Mouse (Mus musculus) MEL (cell line): ENCODE data around the gene Kcnrg. TPM values are rescaled to one million over a fixed set of nuclear protein-coding genes. Genes with fewer than 3 reads are reported as not detected.

Experiments used
- DNase-seq: peaks from one replicate; pipeline ENCODE4 v3.0.0; 2011; ENCODE audit warnings: low read depth, low spot score
- H3K27ac ChIP-seq: 2 replicates; pipeline ENCODE4 v1.5.1; 2012; ENCODE audit warnings: low read depth, mild to moderate bottlenecking, control low read depth, low read length, moderate library complexity; ENCODE audit not compliant: control insufficient read depth
- H3K27me3 ChIP-seq, 2 experiments: fragments of 150-350 bp in 1 of 2; sonication (generic) in 1 of 2; 2 replicates each; pipeline ENCODE4 v1.6.1; 2012; ENCODE audit warnings: low read length in 2 of 2, mild to moderate bottlenecking in 2 of 2, improper control_type of control experiment in 1 of 2, moderate library complexity in 1 of 2; ENCODE audit not compliant: insufficient read depth in 2 of 2, control insufficient read depth in 1 of 2
- H3K36me3 ChIP-seq, 2 experiments: 2 replicates each; pipeline ENCODE4 v1.6.1; 2012 to 2014; ENCODE audit warnings: low read length in 2 of 2, improper control_type of control experiment in 1 of 2, inconsistent platforms in 1 of 2, mild to moderate bottlenecking in 1 of 2; ENCODE audit not compliant: insufficient read depth in 2 of 2, control insufficient read depth in 1 of 2
- H3K4me1 ChIP-seq, 2 experiments: fragments of 150-350 bp in 1 of 2; sonication (generic) in 1 of 2; 2 replicates each; pipeline ENCODE4 v1.6.1; 2012; ENCODE audit warnings: low read length in 2 of 2, improper control_type of control experiment in 1 of 2, mild to moderate bottlenecking in 1 of 2; ENCODE audit not compliant: insufficient read depth in 2 of 2, control insufficient read depth in 1 of 2
- H3K4me3 ChIP-seq, 2 experiments: fragments of 150-350 bp in 1 of 2; sonication (generic) in 1 of 2; 2 replicates each; pipeline ENCODE4 v1.5.1; 2012; ENCODE audit warnings: low read depth in 2 of 2, low read length in 2 of 2, mild to moderate bottlenecking in 2 of 2, moderate library complexity in 2 of 2, control low read depth in 1 of 2, improper control_type of control experiment in 1 of 2; ENCODE audit not compliant: control insufficient read depth in 1 of 2, insufficient read depth in 1 of 2
- H3K79me2 ChIP-seq: 2 replicates; pipeline ENCODE4 v1.6.1; 2012; ENCODE audit warnings: mild to moderate bottlenecking, low read length, moderate library complexity; ENCODE audit not compliant: control insufficient read depth, poor library complexity, insufficient read depth
- H3K9ac ChIP-seq: 2 replicates; pipeline ENCODE4 v1.6.1; 2012; ENCODE audit warnings: low read depth, mild to moderate bottlenecking, control low read depth, low read length, moderate library complexity; ENCODE audit not compliant: control insufficient read depth, poor library complexity, severe bottlenecking
- H3K9me3 ChIP-seq: fragments of 150-350 bp; sonication (generic); replicated peaks from 2 replicates; pipeline ENCODE4 v1.6.1; 2012; ENCODE audit warnings: mild to moderate bottlenecking, low read length, improper control_type of control experiment, moderate library complexity; ENCODE audit not compliant: insufficient read depth
- BHLHE40 ChIP-seq: IDR thresholded peaks from 2 replicates; pipeline ENCODE4 v1.6.1; 2012; ENCODE audit warnings: low read depth, mild to moderate bottlenecking, inconsistent platforms, low read length, improper control_type of control experiment, borderline replicate concordance
- CHD1 ChIP-seq: IDR thresholded peaks from 2 replicates; pipeline ENCODE4 v1.6.1; 2012; ENCODE audit warnings: low read depth, mild to moderate bottlenecking, inconsistent platforms, low read length, improper control_type of control experiment
- CHD2 ChIP-seq: IDR thresholded peaks from 2 replicates; pipeline ENCODE4 v1.6.1; 2011; ENCODE audit warnings: low read length, improper control_type of control experiment
- CTCF ChIP-seq, 3 experiments: IDR thresholded peaks in 2 of 3; conservative IDR thresholded peaks in 1 of 3; 2 replicates each; pipeline ENCODE4 v1.5.1; 2011 to 2012; ENCODE audit warnings: low read length in 3 of 3, low read depth in 2 of 3, mild to moderate bottlenecking in 2 of 3, improper control_type of control experiment in 1 of 3, inconsistent platforms in 1 of 3, mixed read lengths in 1 of 3, moderate library complexity in 1 of 3; ENCODE audit not compliant: control insufficient read depth in 1 of 3, insufficient read depth in 1 of 3, poor library complexity in 1 of 3, severe bottlenecking in 1 of 3
- E2F4 ChIP-seq: IDR thresholded peaks from 2 replicates; pipeline ENCODE4 v1.6.1; 2011; ENCODE audit warnings: low read depth, low read length, improper control_type of control experiment, borderline replicate concordance
- ELF1 ChIP-seq: IDR thresholded peaks from 2 replicates; pipeline ENCODE4 v1.6.1; 2014; ENCODE audit warnings: low read depth, mild to moderate bottlenecking, inconsistent platforms, low read length, improper control_type of control experiment, moderate library complexity
- EP300 ChIP-seq, 2 experiments: IDR thresholded peaks; 2 replicates each; pipeline ENCODE4 v1.6.1; 2011; ENCODE audit warnings: improper control_type of control experiment in 2 of 2, low read length in 2 of 2, low read depth in 1 of 2, mild to moderate bottlenecking in 1 of 2
- ETS1 ChIP-seq: IDR thresholded peaks from 2 replicates; pipeline ENCODE4 v1.6.1; 2012; ENCODE audit warnings: low read depth, mild to moderate bottlenecking, inconsistent platforms, low read length, improper control_type of control experiment, moderate library complexity
- GABPA ChIP-seq: IDR thresholded peaks from 2 replicates; pipeline ENCODE4 v1.6.1; 2012; ENCODE audit warnings: low read depth, mild to moderate bottlenecking, inconsistent platforms, low read length, improper control_type of control experiment, moderate library complexity
- GATA1 ChIP-seq: IDR thresholded peaks from 2 replicates; pipeline ENCODE4 v1.6.1; 2011; ENCODE audit warnings: low read depth, low read length, improper control_type of control experiment
- HCFC1 ChIP-seq: IDR thresholded peaks from 2 replicates; pipeline ENCODE4 v1.6.1; 2012; ENCODE audit warnings: low read depth, mild to moderate bottlenecking, inconsistent platforms, low read length, improper control_type of control experiment, moderate library complexity
- JUND ChIP-seq: IDR thresholded peaks from 2 replicates; pipeline ENCODE4 v1.6.1; 2011; ENCODE audit warnings: low read depth, mild to moderate bottlenecking, improper control_type of control experiment, low read length
- MAFK ChIP-seq: IDR thresholded peaks from 2 replicates; pipeline ENCODE4 v1.6.1; 2011; ENCODE audit warnings: low read depth, mild to moderate bottlenecking, low read length, improper control_type of control experiment, borderline replicate concordance
- MAX ChIP-seq: IDR thresholded peaks from 2 replicates; pipeline ENCODE4 v1.6.1; 2011; ENCODE audit warnings: low read length, improper control_type of control experiment
- MAZ ChIP-seq: IDR thresholded peaks from 2 replicates; pipeline ENCODE4 v1.6.1; 2012; ENCODE audit warnings: low read depth, mild to moderate bottlenecking, inconsistent platforms, low read length, improper control_type of control experiment
- MEF2A ChIP-seq: IDR thresholded peaks from 2 replicates; pipeline ENCODE4 v1.6.1; 2014; ENCODE audit warnings: low read depth, mild to moderate bottlenecking, inconsistent platforms, low read length, improper control_type of control experiment; ENCODE audit not compliant: poor library complexity, insufficient replicate concordance, severe bottlenecking; ENCODE audit errors: extremely low read depth
- MYB ChIP-seq: IDR thresholded peaks from 2 replicates; pipeline ENCODE4 v1.6.1; 2011; ENCODE audit warnings: mild to moderate bottlenecking, low read depth, low read length, improper control_type of control experiment
- MYC ChIP-seq: IDR thresholded peaks from 2 replicates; pipeline ENCODE4 v1.6.1; 2011; ENCODE audit warnings: low read depth, mild to moderate bottlenecking, low read length, improper control_type of control experiment, moderate library complexity
- NELFE ChIP-seq: IDR thresholded peaks from 2 replicates; pipeline ENCODE4 v1.6.1; 2011; ENCODE audit warnings: low read depth, low read length, improper control_type of control experiment
- NRF1 ChIP-seq: IDR thresholded peaks from 2 replicates; pipeline ENCODE4 v1.6.1; 2014; ENCODE audit warnings: low read depth, mild to moderate bottlenecking, inconsistent platforms, low read length, improper control_type of control experiment, moderate library complexity; ENCODE audit not compliant: poor library complexity, insufficient read depth, severe bottlenecking
- POLR2A ChIP-seq, 2 experiments: IDR thresholded peaks; 2 replicates each; pipeline ENCODE4 v1.6.1; 2011 to 2012; ENCODE audit warnings: low read length in 2 of 2, mild to moderate bottlenecking in 2 of 2, control low read depth in 1 of 2, improper control_type of control experiment in 1 of 2, low read depth in 1 of 2, moderate library complexity in 1 of 2; ENCODE audit not compliant: control insufficient read depth in 1 of 2, insufficient read depth in 1 of 2, poor library complexity in 1 of 2
- POLR2AphosphoS2 ChIP-seq: IDR thresholded peaks from 2 replicates; pipeline ENCODE4 v1.6.1; 2011; ENCODE audit warnings: low read length, improper control_type of control experiment
- POLR2AphosphoS5 ChIP-seq: IDR thresholded peaks from 2 replicates; pipeline ENCODE4 v1.6.1; 2012; ENCODE audit warnings: low read depth, borderline replicate concordance, mild to moderate bottlenecking, inconsistent platforms, low read length, moderate library complexity, mixed read lengths
- RAD21 ChIP-seq: IDR thresholded peaks from 2 replicates; pipeline ENCODE4 v1.6.1; 2011; ENCODE audit warnings: mild to moderate bottlenecking, low read depth, low read length, improper control_type of control experiment
- RCOR1 ChIP-seq: IDR thresholded peaks from 2 replicates; pipeline ENCODE4 v1.6.1; 2012; ENCODE audit warnings: low read depth, mild to moderate bottlenecking, inconsistent platforms, low read length, improper control_type of control experiment
- SIN3A ChIP-seq: IDR thresholded peaks from 2 replicates; pipeline ENCODE4 v1.6.1; 2012; ENCODE audit warnings: low read length, improper control_type of control experiment, inconsistent platforms
- SMC3 ChIP-seq: IDR thresholded peaks from 2 replicates; pipeline ENCODE4 v1.6.1; 2011; ENCODE audit warnings: low read depth, low read length, improper control_type of control experiment
- TAL1 ChIP-seq: IDR thresholded peaks from 2 replicates; pipeline ENCODE4 v1.6.1; 2012; ENCODE audit warnings: mild to moderate bottlenecking, inconsistent platforms, low read length, moderate library complexity, mixed read lengths
- TBP ChIP-seq: IDR thresholded peaks from 2 replicates; pipeline ENCODE4 v1.8.0; 2011; ENCODE audit warnings: low read depth, low read length, improper control_type of control experiment
- TCF12 ChIP-seq: IDR thresholded peaks from 2 replicates; pipeline ENCODE4 v1.6.1; 2014; ENCODE audit warnings: low read depth, mild to moderate bottlenecking, inconsistent platforms, low read length, improper control_type of control experiment, moderate library complexity
- USF2 ChIP-seq, 2 experiments: IDR thresholded peaks; 2 replicates each; pipeline ENCODE4 v1.6.1; 2011 to 2012; ENCODE audit warnings: improper control_type of control experiment in 2 of 2, low read length in 2 of 2, borderline replicate concordance in 1 of 2, inconsistent platforms in 1 of 2, low read depth in 1 of 2, mild to moderate bottlenecking in 1 of 2; ENCODE audit not compliant: insufficient read depth in 1 of 2
- ZC3H11A ChIP-seq: IDR thresholded peaks from 2 replicates; pipeline ENCODE4 v1.6.1; 2012; ENCODE audit warnings: low read depth, mild to moderate bottlenecking, inconsistent platforms, low read length, improper control_type of control experiment
- ZKSCAN1 ChIP-seq: IDR thresholded peaks from 2 replicates; pipeline ENCODE4 v1.6.1; 2012; ENCODE audit warnings: low read depth, mild to moderate bottlenecking, inconsistent platforms, low read length, improper control_type of control experiment, moderate library complexity
- ZMIZ1 ChIP-seq: IDR thresholded peaks from 2 replicates; pipeline ENCODE4 v1.6.1; 2012; ENCODE audit warnings: low read depth, mild to moderate bottlenecking, inconsistent platforms, low read length, improper control_type of control experiment, moderate library complexity
- ZNF384 ChIP-seq: IDR thresholded peaks from 2 replicates; pipeline ENCODE4 v1.6.1; 2012; ENCODE audit warnings: low read depth, mild to moderate bottlenecking, inconsistent platforms, low read length, improper control_type of control experiment
- polyA plus RNA-seq, 2 experiments: library from polyadenylated mRNA; stranded (reverse) in 1 of 2; unstranded in 1 of 2; fragments of >175 nt in 1 of 2; fragments of >200 nt in 1 of 2; gene quantifications; 2 replicates each; pipeline versions ENCODE4 v1.2.1 to v1.2.4; 2012; ENCODE audit warnings: low replicate concordance in 2 of 2, low read depth in 1 of 2; ENCODE audit not compliant: insufficient read length in 2 of 2, insufficient read depth in 1 of 2, missing spikeins in 1 of 2
- total RNA-seq: library from RNA; depleted of rRNA; stranded (reverse); fragments of 300-350 nt; gene quantifications from 2 replicates; pipeline ENCODE4 v1.2.3, GENCODE M21; 2012

The Kcnrg gene
- total and polyA plus RNA-seq, 3 experiments: 0.04 to 0.15 TPM; not detected in 1

DNA sequence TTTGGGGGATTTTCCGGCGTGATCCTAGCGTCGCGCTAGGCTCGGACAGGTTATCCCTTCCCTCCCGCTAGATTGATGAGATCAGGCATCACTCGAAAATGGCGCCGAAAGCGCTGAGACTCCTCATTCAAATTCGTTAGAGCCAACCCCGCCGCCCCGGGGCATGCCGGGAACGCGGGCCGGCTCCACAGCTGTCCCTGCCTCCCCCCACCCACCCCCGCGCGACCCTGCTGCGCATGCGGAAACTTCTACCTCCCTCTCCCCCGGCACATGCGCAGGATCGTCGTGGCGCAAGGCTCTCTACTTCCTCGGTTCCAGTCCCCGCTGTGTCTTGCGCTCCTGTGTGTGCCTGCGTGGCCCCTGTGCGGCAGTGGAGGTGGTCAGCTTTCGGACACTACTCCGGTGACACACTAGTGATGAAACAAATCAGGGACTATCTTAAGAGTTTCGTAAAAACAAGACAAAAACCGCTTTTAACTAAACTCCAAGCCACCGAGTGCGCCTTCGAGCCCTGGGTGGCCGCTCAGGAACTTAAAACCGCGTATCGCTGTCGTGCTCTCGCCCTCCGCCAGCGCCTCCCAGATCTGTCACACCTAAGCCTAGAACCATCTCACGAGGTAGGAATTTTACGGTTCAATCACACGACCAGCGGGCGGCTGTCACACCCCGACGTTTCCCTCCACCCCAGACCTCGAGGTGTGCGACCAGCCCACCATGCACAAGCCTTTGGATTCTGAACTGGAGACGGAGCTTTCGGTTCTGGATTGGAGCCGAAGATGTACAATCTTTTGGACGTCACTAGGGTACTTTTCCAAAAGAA, 41.6 kb downstream of the Kcnrg start:
- peak; percentile 97 for DNase-seq
- Histone ChIP-seq H3K4me3 (peak overlapping the region; percentile 90 to 91), H3K36me3 (peaks cover 5 to 26% of the 10 kb centered on the region in 2 experiments; a peak in 3 of 4 replicates)
- TF ChIP-seq MYB (0 out of 2 replicates have a peak, but pooled peaks have one; percentile 23), ZC3H11A (no peak), ZMIZ1 (peak; percentile 96), GATA1 (no peak), POLR2AphosphoS5 (no peak), POLR2AphosphoS2 (peak; percentile 97), NELFE (peak; percentile 97), MEF2A (no peak), MAX (peak; percentile 69), CHD2 (no peak), USF2 (IDR thresholded peaks at IDR 0.05; ENCODE audit: borderline replicate concordance in 1 of 2, insufficient read depth in 1 of 2, low read depth in 1 of 2, low read length in 2 of 2) (no peak), CTCF (IDR thresholded peaks at IDR 0.05 in 2 of 3, conservative IDR thresholded peaks at IDR 0.05 in 1 of 3; ENCODE audit: control insufficient read depth in 1 of 3, insufficient read depth in 1 of 3, low read depth in 2 of 3, low read length in 3 of 3, poor library complexity in 1 of 3, severe bottlenecking in 1 of 3) (no peak), TBP (peak; percentile 74; the same call in 1 of the 2 replicates), CHD1 (peak; percentile 95), MYC (peak; percentile 37; the same call in 1 of the 2 replicates), NRF1 (peak; percentile 100), SMC3 (0 out of 2 replicates have a peak, but pooled peaks have one; percentile 8), JUND (no peak), ETS1 (peak; percentile 75), E2F4 (peak; percentile 89; the same call in 1 of the 2 replicates), EP300 (IDR thresholded peaks at IDR 0.05; ENCODE audit: low read depth in 1 of 2, low read length in 2 of 2) (peak in 1 of 2 experiments; percentile 46; a peak in 2 of 4 replicates), BHLHE40 (no peak), RAD21 (no peak), ZNF384 (no peak), GABPA (no peak), SIN3A (peak; percentile 79), ZKSCAN1 (no peak), RCOR1 (no peak), MAZ (peak; percentile 95), TAL1 (no peak), TCF12 (peak; percentile 63; the same call in 1 of the 2 replicates), HCFC1 (peak; percentile 81), POLR2A (IDR thresholded peaks at IDR 0.05; ENCODE audit: control insufficient read depth in 1 of 2, insufficient read depth in 1 of 2, low read depth in 1 of 2, low read length in 2 of 2, poor library complexity in 1 of 2) (peak; percentile 88 to 97), MAFK (no peak), ELF1 (peak; percentile 72)

More for the DNA sequence above, 41.6 kb downstream of the Kcnrg start:
- Histone ChIP-seq H3K4me1 (peaks cover 10 to 19% of the 10 kb centered on the region in 2 experiments), H3K9ac (peak overlapping the region; percentile 92), H3K27me3 (no peaks in the 10 kb centered on the region), H3K79me2 (peaks cover 27% of the 10 kb centered on the region), H3K9me3 (no peaks in the 10 kb centered on the region), H3K27ac (peak overlapping the region; percentile 92)
